Mouse (Mus musculus): ENCODE data around the gene Sorcs2. TPM values are rescaled to one million over a fixed set of nuclear protein-coding genes. Genes with fewer than 3 reads are reported as not detected.
A peak's percentile ranks its signal among the peaks of the same experiment; 100 is the strongest.

The Sorcs2 gene
- polyA plus RNA-seq, 1 experiment from 2014 or later = 3.5 TPM

DNA sequence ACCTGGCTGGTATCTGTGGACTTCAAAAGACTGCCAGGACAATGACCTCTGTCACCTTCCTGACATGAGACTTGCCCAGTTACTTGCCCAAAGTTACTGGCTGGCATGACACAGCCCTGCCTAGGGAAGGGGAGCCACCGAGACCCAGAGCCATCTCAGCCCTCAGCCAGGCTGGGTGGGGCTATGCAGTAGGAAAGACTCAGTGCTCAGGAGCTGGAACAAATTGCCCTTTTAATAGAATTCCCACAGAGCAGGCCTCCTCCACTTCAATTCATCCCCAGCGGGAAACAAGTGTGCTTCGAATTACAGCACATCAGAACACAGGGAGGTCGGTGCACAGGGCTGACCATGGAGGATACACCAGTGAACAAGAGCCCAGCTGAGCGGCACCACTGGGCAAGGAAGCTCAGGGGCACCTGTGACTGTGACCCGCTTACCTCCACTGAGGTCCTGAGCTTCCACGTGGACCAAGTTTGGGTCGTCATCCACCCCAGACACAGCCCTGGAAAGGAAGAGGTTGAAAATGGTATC is 330.2 kb downstream of the Sorcs2 start:
- Histone ChIP-seq H3K4me2 (replicated peaks; ENCODE audit: low read depth) (no peak overlapping the region), H3K9ac (ENCODE audit: low read depth, low read length) (no peak overlapping the region), H3K4me1 (replicated peaks; ENCODE audit: control insufficient read depth, insufficient read depth, low read length) (no peaks in the 10 kb centered on the region), H3K4me3 (ENCODE audit: low read depth, low read length) (no peak overlapping the region), H3K36me3 (ENCODE audit: control insufficient read depth, insufficient read depth) (no peaks in the 10 kb centered on the region; the same call in 1 of the 2 replicates), H3K9me3 (ENCODE audit: control insufficient read depth) (no peaks in the 10 kb centered on the region), H3K27ac (ENCODE audit: low read depth, low read length) (no peak overlapping the region), H3K27me3 (replicated peaks; ENCODE audit: control insufficient read depth, insufficient read depth, low read length) (no peaks in the 10 kb centered on the region)
- ATAC-seq = no peak
- no peak for TF ChIP-seq CTCF (IDR thresholded peaks at IDR 0.05; ENCODE audit: low read depth)
- 78% methylated on average over 8 of the region's 8 CpGs for WGBS

- no peak for ATAC-seq
- H3K9me3 ChIP-seq (ENCODE audit: control insufficient read depth) = no peaks in the 10 kb centered on the region
- no peaks in the 10 kb centered on the region for H3K36me3 ChIP-seq (ENCODE audit: control insufficient read depth, insufficient read depth)
- H3K4me2 ChIP-seq (replicated peaks; ENCODE audit: low read depth) = no peak overlapping the region
- H3K4me1 ChIP-seq (replicated peaks; ENCODE audit: control insufficient read depth, insufficient read depth, low read length) = no peaks in the 10 kb centered on the region
- no peak overlapping the region for H3K4me3 ChIP-seq (ENCODE audit: low read depth, low read length)
- no peaks in the 10 kb centered on the region for H3K27me3 ChIP-seq (replicated peaks; ENCODE audit: control insufficient read depth, insufficient read depth, low read length)
- H3K27ac ChIP-seq (ENCODE audit: low read depth, low read length) = no peak overlapping the region
- WGBS = 69% methylated on average over 14 of the region's 14 CpGs
- TF ChIP-seq CTCF (IDR thresholded peaks at IDR 0.05; ENCODE audit: low read depth) = no peak
- H3K9ac ChIP-seq (ENCODE audit: low read depth, low read length) = no peak overlapping the region
These were observed 340.1 kb downstream of the Sorcs2 start for GRCm38 (mm10) chr5:36057804-36058322.

DNA sequence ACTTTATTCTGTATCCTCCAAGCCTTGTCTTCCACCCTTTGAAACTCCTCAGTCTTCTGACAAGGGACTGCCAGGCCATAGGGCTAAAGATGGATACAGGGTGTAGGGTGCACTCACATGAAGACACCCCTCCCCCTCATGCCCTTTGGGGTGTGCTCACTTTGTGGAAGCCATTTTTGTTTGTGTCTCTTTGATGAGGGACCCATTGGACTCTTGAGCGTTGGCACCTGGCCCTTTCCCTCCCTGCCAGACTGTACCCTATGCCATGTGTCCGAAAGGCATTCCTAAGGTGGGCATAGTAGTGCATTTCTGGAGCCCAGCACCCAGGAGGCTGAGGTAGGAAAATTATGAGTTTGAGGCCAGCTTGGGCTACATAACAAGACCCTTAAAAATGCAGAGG is 341.0 kb downstream of the Sorcs2 start:
- Histone ChIP-seq H3K4me3 (ENCODE audit: low read depth, low read length) (no peak overlapping the region), H3K27ac (ENCODE audit: low read depth, low read length) (no peak overlapping the region), H3K9ac (ENCODE audit: low read depth, low read length) (no peak overlapping the region), H3K27me3 (replicated peaks; ENCODE audit: control insufficient read depth, insufficient read depth, low read length) (no peaks in the 10 kb centered on the region), H3K4me1 (replicated peaks; ENCODE audit: control insufficient read depth, insufficient read depth, low read length) (no peaks in the 10 kb centered on the region), H3K9me3 (ENCODE audit: control insufficient read depth) (no peaks in the 10 kb centered on the region), H3K4me2 (replicated peaks; ENCODE audit: low read depth) (no peak overlapping the region), H3K36me3 (ENCODE audit: control insufficient read depth, insufficient read depth) (no peaks in the 10 kb centered on the region)
- ATAC-seq = no peak
- TF ChIP-seq CTCF (IDR thresholded peaks at IDR 0.05; ENCODE audit: low read depth) = no peak
- WGBS = 92% methylated on average over 2 of the region's 2 CpGs

DNA sequence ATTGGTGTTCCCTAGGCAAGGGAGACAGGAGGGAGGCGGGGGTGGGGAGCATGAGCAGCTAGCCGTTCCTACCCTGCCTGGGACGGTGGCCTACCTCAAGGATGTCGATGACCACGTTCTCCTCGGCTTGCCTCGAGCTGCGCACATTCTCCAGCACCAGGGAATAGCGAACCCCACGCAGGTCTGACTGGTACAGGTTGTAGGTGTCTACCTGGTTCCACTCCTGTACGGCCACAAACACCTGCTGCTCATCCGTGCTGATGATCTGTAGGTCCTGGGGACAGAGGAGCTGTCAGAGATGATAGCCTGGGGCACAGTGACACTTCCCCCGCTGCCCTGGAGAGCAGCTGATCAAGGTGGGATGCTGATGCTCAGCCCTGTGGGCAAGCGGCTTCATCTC is 342.1 kb downstream of the Sorcs2 start:
- Histone ChIP-seq H3K9ac (ENCODE audit: low read depth, low read length) (no peak overlapping the region), H3K9me3 (ENCODE audit: control insufficient read depth) (no peaks in the 10 kb centered on the region), H3K4me1 (replicated peaks; ENCODE audit: control insufficient read depth, insufficient read depth, low read length) (no peaks in the 10 kb centered on the region), H3K4me2 (replicated peaks; ENCODE audit: low read depth) (no peak overlapping the region), H3K27ac (ENCODE audit: low read depth, low read length) (no peak overlapping the region), H3K27me3 (replicated peaks; ENCODE audit: control insufficient read depth, insufficient read depth, low read length) (no peaks in the 10 kb centered on the region), H3K36me3 (ENCODE audit: control insufficient read depth, insufficient read depth) (no peaks in the 10 kb centered on the region), H3K4me3 (ENCODE audit: low read depth, low read length) (no peak overlapping the region)
- 85% methylated on average over 14 of the region's 14 CpGs for WGBS
- ATAC-seq = no peak
- no peak for TF ChIP-seq CTCF (IDR thresholded peaks at IDR 0.05; ENCODE audit: low read depth)

GRCm38 (mm10) chr5:36054498-36054897 is 343.4 kb downstream of the Sorcs2 start:
- Histone ChIP-seq H3K4me2 (replicated peaks; ENCODE audit: low read depth) (no peak overlapping the region), H3K27ac (ENCODE audit: low read depth, low read length) (no peak overlapping the region), H3K4me1 (replicated peaks; ENCODE audit: control insufficient read depth, insufficient read depth, low read length) (no peaks in the 10 kb centered on the region), H3K36me3 (ENCODE audit: control insufficient read depth, insufficient read depth) (no peaks in the 10 kb centered on the region), H3K9ac (ENCODE audit: low read depth, low read length) (no peak overlapping the region), H3K9me3 (ENCODE audit: control insufficient read depth) (no peaks in the 10 kb centered on the region), H3K4me3 (ENCODE audit: low read depth, low read length) (no peak overlapping the region), H3K27me3 (replicated peaks; ENCODE audit: control insufficient read depth, insufficient read depth, low read length) (no peaks in the 10 kb centered on the region)
- ATAC-seq = no peak
- TF ChIP-seq CTCF (IDR thresholded peaks at IDR 0.05; ENCODE audit: low read depth) = peak; percentile 49
- 70% methylated on average over 3 of the region's 3 CpGs for WGBS

DNA sequence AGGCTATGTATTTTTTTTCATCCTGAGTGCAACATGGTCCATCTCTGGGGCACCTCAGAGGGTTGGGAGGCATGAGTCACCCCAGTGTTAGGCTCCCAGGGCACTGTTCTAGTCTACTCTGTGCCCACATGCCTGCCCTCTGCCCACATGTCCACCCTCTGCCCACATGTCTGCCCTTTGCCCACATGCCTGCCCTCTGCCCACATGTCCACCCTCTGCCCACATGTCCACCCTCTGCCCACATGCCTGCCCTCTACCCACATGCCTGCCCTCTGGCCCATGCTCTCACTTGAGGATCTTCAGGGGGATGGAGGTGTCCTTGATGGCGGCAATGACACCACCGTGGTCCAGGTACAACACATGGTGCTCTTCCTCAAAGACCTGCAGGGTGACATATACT is 354.8 kb downstream of the Sorcs2 start:
- no peak overlapping the region for H3K27ac ChIP-seq (ENCODE audit: low read depth, low read length)
- no peaks in the 10 kb centered on the region for H3K36me3 ChIP-seq (ENCODE audit: control insufficient read depth, insufficient read depth)
- H3K9ac ChIP-seq (ENCODE audit: low read depth, low read length) = no peak overlapping the region
- no peaks in the 10 kb centered on the region for H3K4me1 ChIP-seq (replicated peaks; ENCODE audit: control insufficient read depth, insufficient read depth, low read length)
- no peak overlapping the region for H3K4me2 ChIP-seq (replicated peaks; ENCODE audit: low read depth)
- no peaks in the 10 kb centered on the region for H3K27me3 ChIP-seq (replicated peaks; ENCODE audit: control insufficient read depth, insufficient read depth, low read length)
- no peak for ATAC-seq
- no peak for TF ChIP-seq CTCF (IDR thresholded peaks at IDR 0.05; ENCODE audit: low read depth)
- H3K4me3 ChIP-seq (ENCODE audit: low read depth, low read length) = no peak overlapping the region
- WGBS = 97% methylated on average over 2 of the region's 2 CpGs
- no peaks in the 10 kb centered on the region for H3K9me3 ChIP-seq (ENCODE audit: control insufficient read depth)

- Histone ChIP-seq H3K27me3 (replicated peaks; ENCODE audit: control insufficient read depth, insufficient read depth, low read length) (no peaks in the 10 kb centered on the region), H3K4me1 (replicated peaks; ENCODE audit: control insufficient read depth, insufficient read depth, low read length) (no peaks in the 10 kb centered on the region), H3K36me3 (ENCODE audit: control insufficient read depth, insufficient read depth) (no peaks in the 10 kb centered on the region), H3K4me2 (replicated peaks; ENCODE audit: low read depth) (no peak overlapping the region), H3K9me3 (ENCODE audit: control insufficient read depth) (no peaks in the 10 kb centered on the region), H3K4me3 (ENCODE audit: low read depth, low read length) (no peak overlapping the region), H3K27ac (ENCODE audit: low read depth, low read length) (no peak overlapping the region), H3K9ac (ENCODE audit: low read depth, low read length) (no peak overlapping the region)
- no peak for ATAC-seq
- WGBS = 80% methylated on average over 6 of the region's 6 CpGs
- no peak for TF ChIP-seq CTCF (IDR thresholded peaks at IDR 0.05; ENCODE audit: low read depth)
These were observed 356.2 kb downstream of the Sorcs2 start for GRCm38 (mm10) chr5:36041756-36042155.

Data from intestine, postnatal 0 days (tissue).